ENCODE assay signal across 23 mouse cellular contexts in genomic region chr11:61067133-61067835, GRCm38 (mm10). TPM values are rescaled to one million over a fixed set of nuclear protein-coding genes. Genes with fewer than 3 reads are reported as not detected.
DNase-seq lines count a peak whose midpoint lies in the region; ATAC-seq and TF ChIP-seq lines count a peak whose summit lies in the region.
"Had no signal": no experiment of that assay in that cellular context is flagged by ENCODE, and none has a peak within 500 bp of the region (broad histone marks: within the 10 kb centered on the region; RNA-seq: fewer than 3 reads in every experiment).

No protein-coding gene starts in this region.

- H3K9me3 ChIP-seq in intestine, embryonic 15.5 days, result no peaks in the 10 kb centered on the region
- no peaks in the 10 kb centered on the region for H3K9me3 ChIP-seq in intestine, postnatal 0 days (ENCODE audit: control insufficient read depth)
- no peaks in the 10 kb centered on the region for H3K9me3 ChIP-seq in liver, postnatal 0 days (ENCODE audit: low read length)
- H3K9me3 ChIP-seq in midbrain, embryonic 13.5 days, result no peaks in the 10 kb centered on the region
- H3K9me3 ChIP-seq: embryonic facial prominence, embryonic 15.5 days; heart, embryonic 15.5 days; hindbrain, embryonic 15.5 days; midbrain, embryonic 12.5 days; neural tube, embryonic 12.5 days had no signal

- peaks cover 17% of the 10 kb centered on the region; the same call in 1 of the 2 replicates for H3K4me1 ChIP-seq in intestine, embryonic 15.5 days (replicated peaks)
- no peaks in the 10 kb centered on the region for H3K4me1 ChIP-seq in intestine, postnatal 0 days (replicated peaks; ENCODE audit: control insufficient read depth, insufficient read depth, low read length)
- H3K4me1 ChIP-seq in liver, postnatal 0 days (ENCODE audit: insufficient read depth), result peaks cover 7% of the 10 kb centered on the region; the same call in 1 of the 2 replicates
- H3K4me1 ChIP-seq in midbrain, embryonic 13.5 days (replicated peaks), result peaks cover 9% of the 10 kb centered on the region; the same call in 1 of the 2 replicates
- H3K4me1 ChIP-seq: embryonic facial prominence, embryonic 15.5 days; hindbrain, embryonic 15.5 days; neural tube, embryonic 12.5 days had no signal

- no peaks in the 10 kb centered on the region for H3K27me3 ChIP-seq in intestine, embryonic 15.5 days (replicated peaks)
- H3K27me3 ChIP-seq in intestine, postnatal 0 days (replicated peaks; ENCODE audit: control insufficient read depth, insufficient read depth, low read length), result no peaks in the 10 kb centered on the region
- H3K27me3 ChIP-seq in liver, postnatal 0 days (ENCODE audit: insufficient read depth, low read length), result no peaks in the 10 kb centered on the region
- no peaks in the 10 kb centered on the region for H3K27me3 ChIP-seq in midbrain, embryonic 13.5 days
- H3K27me3 ChIP-seq: embryonic facial prominence, embryonic 15.5 days; heart, embryonic 15.5 days; hindbrain, embryonic 15.5 days; midbrain, embryonic 12.5 days; neural tube, embryonic 12.5 days had no signal

- ATAC-seq in intestine, embryonic 15.5 days, result peak; percentile 47; the same call in 1 of the 2 replicates
- no peak for ATAC-seq in intestine, postnatal 0 days
- peak; percentile 88 for ATAC-seq in liver, postnatal 0 days
- ATAC-seq in midbrain, embryonic 13.5 days, result no peak
- ATAC-seq: forebrain, embryonic 14.5 days had no signal

- no peak for TF ChIP-seq CTCF in intestine, postnatal 0 days (IDR thresholded peaks at IDR 0.05; ENCODE audit: low read depth)
- TF ChIP-seq CTCF in liver, postnatal 0 days (IDR thresholded peaks at IDR 0.05; ENCODE audit: low read depth), result no peak

- peak; percentile 72 for DNase-seq in c-Kit-negative CD71-positive TER-119-positive erythroid progenitor cells, embryonic 14.5 days (ENCODE audit: low read depth, low spot score)
- DNase-seq in liver, result peak; percentile 73
- no peak for DNase-seq in liver, postnatal 0 days
- DNase-seq in testis, postnatal 10 days (ENCODE audit: low spot score), result no peak
- DNase-seq in cerebellum, postnatal 4 days (ENCODE audit: low spot score in 2 of 2), result no peak
- DNase-seq: adrenal gland, postnatal 36 days; cerebellum, adult 9-11 months; gastrocnemius, postnatal 25 days; heart, postnatal 4 days; kidney, adult 11 months; kidney, postnatal 10 days; right cerebral cortex, adult 18-20 months; thymus, postnatal 4 days had no signal

- no peaks in the 10 kb centered on the region for H3K36me3 ChIP-seq in intestine, embryonic 15.5 days
- H3K36me3 ChIP-seq in intestine, postnatal 0 days (ENCODE audit: control insufficient read depth, insufficient read depth), result no peaks in the 10 kb centered on the region
- H3K36me3 ChIP-seq in liver, postnatal 0 days (replicated peaks; ENCODE audit: insufficient read depth, low read length), result no peaks in the 10 kb centered on the region
- 0 out of 2 replicates have a peak, but pooled peaks cover 4% of the 10 kb centered on the region for H3K36me3 ChIP-seq in midbrain, embryonic 13.5 days
- H3K36me3 ChIP-seq: embryonic facial prominence, embryonic 15.5 days; heart, embryonic 15.5 days; midbrain, embryonic 12.5 days; neural tube, embryonic 12.5 days had no signal

- H3K27ac ChIP-seq in intestine, embryonic 15.5 days, result no peak overlapping the region
- H3K27ac ChIP-seq in intestine, postnatal 0 days (ENCODE audit: low read depth, low read length), result no peak overlapping the region
- H3K27ac ChIP-seq in liver, postnatal 0 days (ENCODE audit: low read depth), result 0 out of 2 replicates have a peak overlapping the region, but pooled peaks have one; percentile 7
- no peak overlapping the region for H3K27ac ChIP-seq in midbrain, embryonic 13.5 days
- H3K27ac ChIP-seq: embryonic facial prominence, embryonic 15.5 days; heart, embryonic 15.5 days; hindbrain, embryonic 15.5 days; midbrain, embryonic 12.5 days; neural tube, embryonic 12.5 days had no signal

- no peak overlapping the region for H3K4me2 ChIP-seq in intestine, embryonic 15.5 days (replicated peaks)
- no peak overlapping the region for H3K4me2 ChIP-seq in intestine, postnatal 0 days (replicated peaks; ENCODE audit: low read depth)
- H3K4me2 ChIP-seq in liver, postnatal 0 days (ENCODE audit: low read depth, low read length), result peak overlapping the region; percentile 42
- no peak overlapping the region for H3K4me2 ChIP-seq in midbrain, embryonic 13.5 days (replicated peaks)
- H3K4me2 ChIP-seq: embryonic facial prominence, embryonic 15.5 days; heart, embryonic 15.5 days; hindbrain, embryonic 15.5 days; midbrain, embryonic 12.5 days; neural tube, embryonic 12.5 days had no signal

- no peak overlapping the region for H3K4me3 ChIP-seq in intestine, embryonic 15.5 days (replicated peaks)
- H3K4me3 ChIP-seq in intestine, postnatal 0 days (ENCODE audit: low read depth, low read length), result no peak overlapping the region
- no peak overlapping the region for H3K4me3 ChIP-seq in liver, postnatal 0 days (ENCODE audit: low read depth, low read length)
- no peak overlapping the region for H3K4me3 ChIP-seq in midbrain, embryonic 13.5 days (replicated peaks)
- H3K4me3 ChIP-seq: embryonic facial prominence, embryonic 15.5 days; heart, embryonic 15.5 days; hindbrain, embryonic 15.5 days; midbrain, embryonic 12.5 days; neural tube, embryonic 12.5 days had no signal

- 86% methylated on average over 9 of the region's 9 CpGs for WGBS in intestine, embryonic 15.5 days
- 82% methylated on average over 9 of the region's 9 CpGs for WGBS in intestine, postnatal 0 days
- 62% methylated on average over 9 of the region's 9 CpGs for WGBS in liver, postnatal 0 days (ENCODE audit: insufficient replicate concordance)
- WGBS in midbrain, embryonic 13.5 days, result 92% methylated on average over 9 of the region's 9 CpGs

- no peak overlapping the region for H3K9ac ChIP-seq in intestine, embryonic 15.5 days
- H3K9ac ChIP-seq in intestine, postnatal 0 days (ENCODE audit: low read depth, low read length), result no peak overlapping the region
- H3K9ac ChIP-seq in liver, postnatal 0 days (replicated peaks), result no peak overlapping the region
- H3K9ac ChIP-seq in midbrain, embryonic 13.5 days (replicated peaks), result no peak overlapping the region
- H3K9ac ChIP-seq: embryonic facial prominence, embryonic 15.5 days; heart, embryonic 15.5 days; hindbrain, embryonic 15.5 days; midbrain, embryonic 12.5 days; neural tube, embryonic 12.5 days had no signal

- no peak; the same call in 1 of the 2 replicates for TF ChIP-seq EP300 in liver, postnatal 0 days (IDR thresholded peaks at IDR 0.05; ENCODE audit: low read depth)

RNA-seq across cellular contexts. Expression of gene Kcnj12, which starts 44.9 kb away (rescaled TPM):
- 1.6 and 1.9 TPM in 2 replicates for polyA plus RNA-seq in intestine, embryonic 15.5 days (2015; fragmentation: Nextera tagmentation; extraction: Ambion mirVana)
- 0.58 and 0.76 TPM in 2 replicates for polyA plus RNA-seq in intestine, postnatal 0 days (2015; fragmentation: Nextera tagmentation; extraction: Ambion mirVana)
- 0.18 TPM in 1 of 2 replicates, not detected in the other for polyA plus RNA-seq in liver, postnatal 0 days (2015; fragmentation: Nextera tagmentation; extraction: Ambion mirVana)
- 0.64 and 1.4 TPM in 2 replicates for polyA plus RNA-seq in midbrain, embryonic 13.5 days (2015; fragmentation: Nextera tagmentation; extraction: Ambion mirVana)
- polyA plus RNA-seq: liver, adult 2 months had no signal

RNA-seq across cellular contexts. Expression of gene Tnfrsf13b, which starts 59.3 kb away (rescaled TPM):
- polyA plus RNA-seq in intestine, embryonic 15.5 days (2015; fragmentation: Nextera tagmentation; extraction: Ambion mirVana), result 2.7 and 2.8 TPM in 2 replicates
- polyA plus RNA-seq in intestine, postnatal 0 days (2015; fragmentation: Nextera tagmentation; extraction: Ambion mirVana), result 1.8 and 2.3 TPM in 2 replicates
- 8.1 and 9.4 TPM in 2 replicates for polyA plus RNA-seq in liver, postnatal 0 days (2015; fragmentation: Nextera tagmentation; extraction: Ambion mirVana)
- polyA plus RNA-seq in midbrain, embryonic 13.5 days (2015; fragmentation: Nextera tagmentation; extraction: Ambion mirVana), result 0.77 and 1.0 TPM in 2 replicates

Comparison
In these comparisons a context has a peak if more than half of its experiments do, and no peak if none do; other contexts are left out.
1. ATAC-seq: peak in intestine, embryonic 15.5 days (single experiment) and liver, postnatal 0 days (single experiment); none in intestine, postnatal 0 days (single experiment) and midbrain, embryonic 13.5 days (single experiment).
2. DNase-seq: peak in c-Kit-negative CD71-positive TER-119-positive erythroid progenitor cells, embryonic 14.5 days (single experiment) and liver (single experiment); none in liver, postnatal 0 days (single experiment), testis, postnatal 10 days (single experiment) and cerebellum, postnatal 4 days (0 of 2).